Mouse (Mus musculus): ENCODE measurements around the gene Trnp1.

Gene Trnp1

DNA sequence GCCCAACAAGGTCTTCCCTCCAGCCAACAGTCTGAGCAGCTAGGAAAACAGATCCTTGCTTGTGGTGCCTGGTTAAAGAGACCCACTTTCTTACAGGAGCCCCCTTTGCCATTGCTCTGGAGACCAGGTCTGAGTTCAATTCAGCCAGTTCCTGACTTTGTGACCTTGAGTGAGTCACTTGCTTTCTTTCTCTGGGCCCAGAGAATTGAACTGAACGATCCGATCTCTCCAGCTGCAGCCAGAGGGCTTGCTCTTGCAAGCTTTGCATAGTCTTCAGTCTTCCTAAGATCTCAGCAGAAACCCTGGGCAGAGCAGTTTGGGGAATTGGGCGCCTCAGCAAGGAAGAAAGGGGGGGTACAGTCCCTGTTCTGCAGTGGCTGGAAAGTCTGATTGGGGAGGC is 15.9 kb downstream of the Trnp1 start:
- POLR2A ChIA-PET: interaction anchor here in 2 of 4 experiments (3.8 to 4.0 kb wide), 2 partner anchors 13 to 15 kb away, joined by 17 to 49 read pairs; partner anchors contain the start of gene Trnp1 (in 1 of the 2)
- CTCF ChIA-PET: interaction anchor here (0.6 to 3.7 kb wide), 10 partner anchors 12 to 1308 kb away, joined by 3 to 30 read pairs (median 4); no protein-coding TSS in a partner anchor

- POLR2A ChIA-PET: interaction anchor here (0.5 to 4.0 kb wide), 17 partner anchors 13 to 681 kb away, joined by 3 to 49 read pairs (median 6); partner anchors contain the start of genes Trnp1 (in 1 of the 4) and Wdtc1 (in 1 of the 4)
- CTCF ChIA-PET: interaction anchor here (0.6 to 3.7 kb wide), 15 partner anchors 12 to 658 kb away, joined by 3 to 32 read pairs (median 5); partner anchors contain the start of genes Rps6ka1 (in 1 of the 4) and Trnp1 (in 1 of the 4)
Measured at GRCm38 (mm10) chr4:133481488-133481887, 16.9 kb downstream of the Trnp1 start.

GRCm38 (mm10) chr4:133480754-133481153 is 17.6 kb downstream of the Trnp1 start:
- POLR2A ChIA-PET: interaction anchor here (0.6 to 4.0 kb wide), 54 partner anchors 9 to 627 kb away, joined by 3 to 49 read pairs (median 4); partner anchors contain the start of genes Nudc (in 2 of the 4), Trnp1 (in 2 of the 4), Wdtc1 (in 2 of the 4) and Fam76a (in 1 of the 4)
- CTCF ChIA-PET: interaction anchor here (0.5 to 3.7 kb wide), 43 partner anchors 9 to 713 kb away, joined by 3 to 32 read pairs (median 4); partner anchors contain the start of genes Gpatch3 (in 2 of the 4), Trnp1 (in 2 of the 4), Nudc (in 1 of the 4) and Wdtc1 (in 1 of the 4)

DNA sequence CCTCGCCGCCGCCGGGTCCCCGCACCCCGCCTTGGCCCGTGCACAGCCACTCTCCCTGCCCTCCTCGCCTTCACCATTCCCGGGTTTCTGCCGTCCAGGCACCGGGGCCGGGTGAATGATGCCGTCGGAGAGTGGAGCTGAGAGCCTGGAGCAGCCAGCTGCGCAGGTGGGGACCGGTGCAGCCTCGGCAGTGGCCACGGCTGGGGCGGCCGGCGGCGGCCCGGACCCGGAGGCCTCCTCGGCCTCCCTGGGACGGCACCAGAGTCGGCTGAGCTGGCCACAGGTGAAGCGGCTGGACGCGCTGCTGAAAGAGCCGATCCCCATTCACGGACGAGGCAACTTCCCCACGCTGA is 18.2 kb downstream of the Trnp1 start:
- ChIA-PET POLR2A (interaction anchor here (0.5 to 4.0 kb wide), 71 partner anchors 8 to 1296 kb away, joined by 3 to 49 read pairs (median 4); partner anchors contain the start of genes Nudc (in 2 of the 4), Slc9a1 (in 2 of the 4), Trnp1 (in 2 of the 4) and Wdtc1 (in 2 of the 4)), CTCF (interaction anchor here (0.5 to 3.7 kb wide), 78 partner anchors 9 to 469 kb away, joined by 3 to 32 read pairs (median 4); partner anchors contain the start of genes Gpatch3 (in 3 of the 4), Trnp1 (in 3 of the 4), Ahdc1 (in 1 of the 4) and Kdf1 (in 1 of the 4))

DNA sequence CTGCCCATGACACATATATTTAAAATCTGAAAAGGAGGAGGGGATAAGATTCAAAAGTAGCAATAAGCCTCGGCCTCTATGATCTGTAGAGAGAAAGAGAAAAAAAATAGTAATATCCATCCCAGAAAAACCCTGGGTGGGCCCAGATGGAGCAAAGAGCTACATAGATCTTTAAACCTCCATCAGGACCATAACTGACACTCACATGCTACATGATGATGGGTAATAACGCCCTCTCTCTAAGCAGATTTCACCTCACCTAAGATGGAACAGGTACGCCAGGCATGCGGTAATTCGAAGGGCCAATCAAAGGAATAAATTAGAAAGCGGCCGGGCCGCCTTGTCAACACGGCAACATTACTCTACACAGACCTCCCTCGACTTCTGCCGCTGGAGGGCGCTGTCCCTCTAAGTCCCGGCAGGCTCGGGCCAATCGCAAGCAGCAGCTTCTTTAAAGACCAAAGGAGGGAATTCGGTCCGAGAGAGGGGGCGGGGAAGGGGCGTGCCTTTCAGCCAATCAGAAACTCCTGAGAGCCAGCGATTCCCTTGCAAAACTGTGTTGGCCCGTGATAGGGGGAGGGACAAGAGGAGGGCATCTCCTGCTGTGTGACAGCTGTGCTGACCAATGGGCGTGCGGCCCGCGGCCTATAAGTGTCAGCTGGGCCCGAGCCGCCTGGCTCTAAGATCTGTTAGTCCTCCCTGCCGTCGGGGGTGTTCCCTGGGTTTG is 18.7 kb downstream of the Trnp1 start, which contains the start of gene Tent5b:
Gene Tent5b (plus strand): TSS at position 675 of the 727 bp plus-strand sequence.
- ChIA-PET CTCF (interaction anchor here (0.5 to 3.7 kb wide), 83 partner anchors 8 to 1292 kb away, joined by 3 to 32 read pairs (median 4); partner anchors contain the start of genes Gpatch3 (in 3 of the 4), Trnp1 (in 3 of the 4), Ahdc1 (in 1 of the 4) and Kdf1 (in 1 of the 4)), POLR2A (interaction anchor here (0.5 to 4.0 kb wide), 70 partner anchors 8 to 637 kb away, joined by 3 to 49 read pairs (median 4); partner anchors contain the start of genes Nudc (in 2 of the 4), Slc9a1 (in 2 of the 4), Trnp1 (in 2 of the 4) and Wdtc1 (in 2 of the 4))

GRCm38 (mm10) chr4:133473833-133474232 is 24.5 kb downstream of the Trnp1 start:
- POLR2A ChIA-PET: interaction anchor here in 2 of 4 experiments (0.8 to 2.7 kb wide), 3 partner anchors 11 to 116 kb away, joined by 3 to 7 read pairs (median 3); no protein-coding TSS in a partner anchor
- CTCF ChIA-PET: interaction anchor here in 3 of 4 experiments (0.5 to 1.5 kb wide), 15 partner anchors 11 to 1676 kb away, joined by 3 to 20 read pairs (median 4); partner anchors contain the start of gene Kdf1 (in 1 of the 3)

GRCm38 (mm10) chr4:133471135-133471821 is 27.1 kb downstream of the Trnp1 start:
- ChIA-PET POLR2A (interaction anchor here in 2 of 4 experiments (0.7 to 0.8 kb wide), 2 partner anchors 9 to 10 kb away, joined by 3 read pairs; partner anchors contain the start of gene Tent5b (in 1 of the 2)), CTCF (interaction anchor here in 3 of 4 experiments (0.6 to 2.0 kb wide), 6 partner anchors 8 to 179 kb away, joined by 3 to 7 read pairs (median 5); partner anchors contain the start of genes Tent5b (in 2 of the 3) and Zdhhc18 (in 1 of the 3))

DNA sequence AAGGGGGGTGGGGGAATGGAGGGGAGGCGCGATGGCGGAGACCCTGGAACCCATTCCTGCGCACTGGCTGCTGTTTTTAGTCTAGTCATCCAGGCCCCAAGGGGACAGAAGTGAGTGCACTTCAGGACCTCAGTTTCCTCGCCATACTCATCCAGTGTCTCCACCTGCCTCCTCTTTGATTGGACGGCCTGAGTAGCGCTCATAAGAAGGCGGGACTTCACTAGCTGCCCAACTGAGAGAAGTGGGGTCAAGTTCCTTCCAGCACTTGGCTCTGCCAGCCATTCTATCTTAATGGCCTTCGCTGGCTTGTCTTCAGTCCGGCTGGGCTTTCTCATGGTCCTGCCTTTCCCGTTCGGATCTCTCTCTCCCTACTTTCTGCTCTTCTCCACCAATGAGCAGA is 29.2 kb downstream of the Trnp1 start:
- ChIA-PET POLR2A (interaction anchor here in 3 of 4 experiments (0.5 to 2.9 kb wide), 22 partner anchors 8 to 585 kb away, joined by 3 to 30 read pairs (median 4); partner anchors contain the start of genes Tent5b (in 2 of the 3), Nudc (in 1 of the 3), Trnp1 (in 1 of the 3) and Wdtc1 (in 1 of the 3)), CTCF (interaction anchor here in 3 of 4 experiments (0.6 to 2.5 kb wide), 13 partner anchors 11 to 465 kb away, joined by 3 to 25 read pairs (median 4); partner anchors contain the start of gene Tent5b (in 2 of the 3))

DNA sequence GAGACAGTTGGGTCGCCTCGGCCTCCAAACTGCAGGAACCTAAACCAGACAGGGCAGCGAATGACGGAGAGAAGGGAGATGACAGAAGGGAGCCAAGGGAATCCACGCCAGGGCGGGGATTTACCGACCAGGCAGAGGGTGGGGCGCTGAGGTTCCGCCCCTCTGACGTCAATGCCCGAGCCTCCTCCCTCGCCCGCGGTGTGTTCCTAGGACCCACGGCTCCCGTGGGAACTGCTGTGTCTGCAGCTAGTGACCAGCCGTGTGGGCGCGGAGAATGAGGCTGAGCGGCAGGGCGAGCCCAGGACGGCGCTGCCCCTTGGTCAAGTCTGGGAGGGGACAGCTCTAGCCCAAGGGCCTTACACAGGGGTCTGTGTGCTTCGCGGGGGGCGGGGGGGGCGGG is 30.3 kb downstream of the Trnp1 start:
- POLR2A ChIA-PET: interaction anchor here (0.6 to 2.9 kb wide), 21 partner anchors 9 to 436 kb away, joined by 3 to 30 read pairs (median 3); partner anchors contain the start of genes Tent5b (in 2 of the 4), Nudc (in 1 of the 4) and Wdtc1 (in 1 of the 4)
- CTCF ChIA-PET: interaction anchor here (0.6 to 2.5 kb wide), 10 partner anchors 12 to 182 kb away, joined by 3 to 25 read pairs (median 4); partner anchors contain the start of genes Tent5b (in 2 of the 4) and Zdhhc18 (in 1 of the 4)

DNA sequence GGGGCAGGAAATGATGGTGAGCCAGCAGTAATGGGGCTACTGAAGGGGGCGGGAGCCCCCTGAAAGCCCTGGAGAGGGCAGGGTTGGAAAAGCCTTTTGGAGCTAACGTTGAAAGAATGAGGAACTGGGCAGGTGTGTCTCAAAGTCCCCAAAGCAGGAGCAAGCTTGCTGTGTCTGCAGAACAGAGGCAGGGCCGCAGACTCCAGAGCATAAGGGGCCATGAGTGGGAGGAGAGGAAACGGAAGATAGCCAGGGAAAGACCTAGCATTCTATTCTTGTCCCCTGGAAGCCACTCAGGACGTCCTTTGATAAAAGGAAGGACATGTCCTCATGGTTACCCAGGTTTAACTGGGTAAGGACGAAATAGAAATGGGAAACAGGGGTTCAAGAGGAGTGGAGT is 35.2 kb downstream of the Trnp1 start:
- ChIA-PET CTCF (interaction anchor here (0.5 to 5.5 kb wide), 13 partner anchors 10 to 493 kb away, joined by 3 to 32 read pairs (median 5); partner anchors contain the start of gene Tent5b (in 3 of the 4)), POLR2A (interaction anchor here (0.7 to 3.8 kb wide), 17 partner anchors 17 to 479 kb away, joined by 3 to 34 read pairs (median 4); partner anchors contain the start of genes Nudc (in 2 of the 4), Tent5b (in 2 of the 4), Wdtc1 (in 2 of the 4) and Slc9a1 (in 1 of the 4))

DNA sequence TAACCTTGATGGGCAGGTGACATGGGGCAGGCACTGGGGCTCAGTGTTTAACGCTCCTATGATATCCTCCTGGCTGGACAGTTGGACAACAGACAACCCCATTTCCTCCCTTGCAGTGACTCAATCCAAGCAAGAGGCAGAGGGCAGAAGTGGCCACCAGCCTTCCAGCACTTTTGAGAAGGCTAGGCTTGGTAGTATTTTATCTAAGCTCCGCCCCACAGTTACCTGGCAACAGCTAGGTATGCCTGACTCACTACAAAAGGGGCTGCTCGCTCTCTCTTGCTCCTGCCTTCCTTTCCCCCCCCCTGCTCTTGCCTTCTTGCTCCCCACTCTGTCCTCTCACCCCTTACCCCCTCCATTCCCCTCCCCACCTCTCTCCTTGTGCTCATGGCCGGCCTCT is 37.0 kb downstream of the Trnp1 start:
- ChIA-PET POLR2A (interaction anchor here in 2 of 4 experiments (0.6 to 1.5 kb wide), 8 partner anchors 9 to 434 kb away, joined by 3 to 5 read pairs (median 4); partner anchors contain the start of genes Kdf1 (in 1 of the 2), Tent5b (in 1 of the 2) and Wdtc1 (in 1 of the 2)), CTCF (interaction anchor here (0.7 to 5.5 kb wide), 15 partner anchors 9 to 194 kb away, joined by 3 to 32 read pairs (median 3); partner anchors contain the start of gene Tent5b (in 1 of the 4))

DNA sequence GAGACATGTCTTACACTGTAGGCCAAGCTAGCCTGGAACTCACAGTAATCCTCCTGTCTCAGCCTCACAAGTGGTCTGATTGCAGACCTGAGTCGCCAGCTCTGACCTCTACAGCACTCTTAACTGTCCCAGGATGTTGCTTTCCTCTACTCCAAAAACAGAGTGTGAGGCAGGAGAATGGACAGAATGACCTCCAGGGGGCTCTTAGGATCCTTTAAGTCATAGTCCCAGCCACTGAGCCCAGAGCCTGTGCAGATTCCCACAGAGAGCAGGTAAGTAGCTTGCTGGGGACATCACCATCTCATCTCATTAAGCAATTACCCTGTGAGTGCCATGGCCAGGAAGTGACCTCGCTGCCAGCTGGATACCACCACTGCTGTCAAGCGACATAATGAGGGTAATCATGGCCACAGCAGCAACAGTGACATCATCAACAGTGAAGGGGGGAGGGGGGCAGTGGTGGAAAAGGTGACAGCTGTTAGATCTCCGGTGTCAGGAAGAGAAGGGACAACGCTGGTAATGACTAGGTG is 37.5 kb downstream of the Trnp1 start:
- CTCF ChIA-PET: interaction anchor here (0.5 to 5.5 kb wide), 19 partner anchors 8 to 194 kb away, joined by 3 to 32 read pairs (median 3); partner anchors contain the start of gene Tent5b (in 2 of the 4)
- POLR2A ChIA-PET: interaction anchor here in 2 of 4 experiments (0.6 to 1.5 kb wide), 7 partner anchors 9 to 433 kb away, joined by 3 to 5 read pairs (median 4); partner anchors contain the start of genes Tent5b (in 1 of the 2) and Wdtc1 (in 1 of the 2)

DNA sequence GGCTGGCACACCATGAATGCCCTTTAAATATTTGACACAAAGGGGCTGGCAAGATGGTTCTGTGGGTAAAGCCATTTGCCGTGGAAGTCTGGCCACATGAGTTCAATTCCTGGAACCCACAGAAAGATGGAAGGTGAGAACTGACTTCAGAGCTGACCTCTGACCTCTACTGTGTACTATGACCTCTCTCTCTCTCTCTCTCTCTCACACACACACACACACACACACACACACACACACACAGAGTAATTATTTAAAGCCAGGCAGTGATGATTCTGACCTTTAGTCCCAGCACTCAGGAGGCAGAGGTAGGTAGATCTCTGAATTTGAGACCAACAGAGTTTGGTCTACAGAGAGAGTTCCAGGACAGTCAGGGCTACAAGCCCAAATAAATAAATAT is 38.3 kb downstream of the Trnp1 start:
- POLR2A ChIA-PET: interaction anchor here in 1 of 4 experiments (1.0 kb wide), 1 partner anchor 88 kb away, joined by 4 read pairs; no protein-coding TSS in a partner anchor

GRCm38 (mm10) chr4:133458044-133458443 is 40.3 kb downstream of the Trnp1 start:
- ChIA-PET CTCF (interaction anchor here in 3 of 4 experiments (0.5 to 1.7 kb wide), 6 partner anchors 9 to 325 kb away, joined by 3 to 7 read pairs (median 3); partner anchors contain the start of gene Tent5b (in 1 of the 3)), POLR2A (interaction anchor here in 3 of 4 experiments (0.6 to 1.7 kb wide), 7 partner anchors 9 to 421 kb away, joined by 3 to 6 read pairs (median 4); no protein-coding TSS in a partner anchor)

More for the DNA sequence above, 38.3 kb downstream of the Trnp1 start:
- CTCF ChIA-PET: interaction anchor here (0.5 to 5.5 kb wide), 11 partner anchors 8 to 178 kb away, joined by 3 to 32 read pairs (median 4); partner anchors contain the start of gene Tent5b (in 2 of the 4)

GRCm38 (mm10) chr4:133452433-133452832 is 45.9 kb downstream of the Trnp1 start:
- ChIA-PET POLR2A (interaction anchor here in 2 of 4 experiments (0.6 to 7.0 kb wide), 9 partner anchors 9 to 532 kb away, joined by 3 to 53 read pairs (median 3); no protein-coding TSS in a partner anchor), CTCF (interaction anchor here (0.6 to 8.6 kb wide), 20 partner anchors 9 to 150 kb away, joined by 3 to 159 read pairs (median 6); partner anchors contain the start of gene Tent5b (in 1 of the 4))
